Mouse (Mus musculus) left cerebral cortex, postnatal 25 days (tissue): ENCODE data around the gene Gimap4. TPM values are rescaled to one million over a fixed set of nuclear protein-coding genes. Genes with fewer than 3 reads are reported as not detected.

Experiments used
- DNase-seq, 2 experiments: peaks; one replicate each; pipeline ENCODE4 v3.0.0; 2022; ENCODE audit warnings: low spot score in 2 of 2, mixed read lengths in 1 of 2
- intact Hi-C: fragments of 180-260 bp; cut with DNase I; formaldehyde crosslinking; loops from one replicate; pipeline ENCODE4 v1.15.1; 2025
- total RNA-seq, 2 experiments: library from RNA; stranded (reverse); gene quantifications; 2 replicates each; pipeline ENCODE4 v1.2.3; 2021

Gene Gimap4
- total RNA-seq = under 1 TPM; 0.32 to 0.46 TPM

GRCm38 (mm10) chr6:48684319-48684718, at the start of gene Gimap4:
Gene Gimap4, plus strand, starts transcription at chr6:48684549.
- intact Hi-C loops = loop anchor here (1.0 to 5.0 kb wide), 2 partner anchors 27 to 48 kb away; no protein-coding TSS in a partner anchor
- DNase-seq = no peak

GRCm38 (mm10) chr6:48635105-48635504, 49.2 kb upstream of the Gimap4 start:
- DNase-seq = no peak
- intact Hi-C loops = no loop called here

GRCm38 (mm10) chr6:48636515-48636914, 47.8 kb upstream of the Gimap4 start:
- DNase-seq = no peak
- intact Hi-C loops = no loop called here

- intact Hi-C loops = no loop called here
- no peak for DNase-seq
Observed at GRCm38 (mm10) chr6:48637811-48638500, 46.4 kb upstream of the Gimap4 start.

GRCm38 (mm10) chr6:48638553-48638952, 45.8 kb upstream of the Gimap4 start:
- intact Hi-C loops = no loop called here
- no peak for DNase-seq

GRCm38 (mm10) chr6:48641391-48641790, 43.0 kb upstream of the Gimap4 start:
- no peak for DNase-seq

GRCm38 (mm10) chr6:48642764-48643292, 41.5 kb upstream of the Gimap4 start:
- DNase-seq = peak; percentile 32 to 63
- intact Hi-C loops = loop anchor here (2.0 to 5.0 kb wide), 2 partner anchors 60 to 96 kb away; no protein-coding TSS in a partner anchor

More at GRCm38 (mm10) chr6:48641391-48641790, 43.0 kb upstream of the Gimap4 start:
- intact Hi-C loops = loop anchor here (5.0 kb wide), 1 partner anchor 94 kb away; no protein-coding TSS in a partner anchor

- intact Hi-C loops = loop anchor here (2.0 to 5.0 kb wide), 2 partner anchors 312 to 467 kb away; no protein-coding TSS in a partner anchor
- peak; percentile 64 to 71 for DNase-seq
Observed at GRCm38 (mm10) chr6:48645660-48646308, 38.6 kb upstream of the Gimap4 start.

- intact Hi-C loops = loop anchor here (2.0 to 5.0 kb wide), 2 partner anchors 311 to 467 kb away; no protein-coding TSS in a partner anchor
Observed at GRCm38 (mm10) chr6:48646309-48646690, 38.0 kb upstream of the Gimap4 start.

GRCm38 (mm10) chr6:48646995-48647394, 37.4 kb upstream of the Gimap4 start, which contains the start of gene Gimap8:
Gene Gimap8, plus strand, starts transcription at chr6:48647234.
- no peak for DNase-seq
- intact Hi-C loops = loop anchor here (2.0 to 5.0 kb wide), 2 partner anchors 310 to 468 kb away; no protein-coding TSS in a partner anchor

More at GRCm38 (mm10) chr6:48646309-48646690, 38.0 kb upstream of the Gimap4 start:
- no peak for DNase-seq

GRCm38 (mm10) chr6:48647611-48648010, 36.7 kb upstream of the Gimap4 start:
- intact Hi-C loops = loop anchor here (2.0 to 5.0 kb wide), 2 partner anchors 310 to 469 kb away; no protein-coding TSS in a partner anchor
- DNase-seq = no peak

- DNase-seq = no peak
- intact Hi-C loops = loop anchor here (5.0 kb wide), 1 partner anchor 309 kb away; no protein-coding TSS in a partner anchor
Observed at GRCm38 (mm10) chr6:48648779-48649178, 35.6 kb upstream of the Gimap4 start.

- intact Hi-C loops = no loop called here
Observed at GRCm38 (mm10) chr6:48650041-48650440, 34.3 kb upstream of the Gimap4 start.

GRCm38 (mm10) chr6:48658721-48659120, 25.6 kb upstream of the Gimap4 start:
- DNase-seq = no peak
- intact Hi-C loops = no loop called here

More at GRCm38 (mm10) chr6:48650041-48650440, 34.3 kb upstream of the Gimap4 start:
- DNase-seq = no peak

GRCm38 (mm10) chr6:48664750-48665149, 19.6 kb upstream of the Gimap4 start:
- intact Hi-C loops = no loop called here
- DNase-seq = no peak

- no peak for DNase-seq
- intact Hi-C loops = no loop called here
Observed at GRCm38 (mm10) chr6:48665471-48665870, 18.9 kb upstream of the Gimap4 start.

- DNase-seq = no peak
- intact Hi-C loops = no loop called here
Observed at GRCm38 (mm10) chr6:48666159-48666586, 18.2 kb upstream of the Gimap4 start.

- intact Hi-C loops = no loop called here
- no peak for DNase-seq
Observed at GRCm38 (mm10) chr6:48668022-48668421, 16.3 kb upstream of the Gimap4 start.

GRCm38 (mm10) chr6:48669446-48669969, 14.8 kb upstream of the Gimap4 start:
- intact Hi-C loops = no loop called here
- DNase-seq = no peak
